Mouse (Mus musculus) ovary, postnatal 10 days (tissue): ENCODE data around the gene Sptlc2.

ENCODE experiments used
- DNase-seq: peaks from one replicate; pipeline ENCODE4 v3.0.0; 2022; ENCODE audit warnings: low spot score

Gene Sptlc2

GRCm38 (mm10) chr12:87388122-87388774 is at the start of gene Sptlc2:
Sptlc2 (minus strand) TSS chr12:87388355.
- DNase-seq: peak; percentile 99

GRCm38 (mm10) chr12:87428885-87429284 is 40.7 kb upstream of the Sptlc2 start:
- no peak for DNase-seq

- DNase-seq: no peak
These were observed 40.1 kb upstream of the Sptlc2 start for GRCm38 (mm10) chr12:87428295-87428694.

- no peak for DNase-seq
These were observed 38.3 kb upstream of the Sptlc2 start for GRCm38 (mm10) chr12:87426354-87427031.

DNA sequence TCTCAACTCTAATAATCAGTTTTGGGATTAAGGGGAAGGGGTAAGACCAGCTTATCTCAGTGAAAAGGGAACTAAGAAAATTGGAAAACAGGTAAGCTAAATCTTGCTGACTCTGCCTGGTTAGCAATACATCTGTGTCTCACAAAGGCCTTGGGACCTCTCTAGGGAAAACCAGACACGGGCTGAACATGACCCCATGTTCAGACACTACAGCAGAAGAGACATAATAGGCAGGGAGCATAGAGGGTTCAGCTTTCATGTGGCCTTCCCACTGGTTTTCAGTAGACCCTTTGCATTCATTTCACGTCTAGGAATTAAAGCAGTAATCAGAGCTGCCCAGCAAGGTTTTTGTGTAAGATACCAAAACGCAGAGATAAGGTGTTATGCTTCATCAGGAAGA is 36.4 kb upstream of the Sptlc2 start:
- no peak for DNase-seq

GRCm38 (mm10) chr12:87423700-87424099 is 35.5 kb upstream of the Sptlc2 start:
- no peak for DNase-seq

GRCm38 (mm10) chr12:87421708-87422507 is 33.8 kb upstream of the Sptlc2 start:
- no peak for DNase-seq

- no peak for DNase-seq
These were observed 31.9 kb upstream of the Sptlc2 start for GRCm38 (mm10) chr12:87419974-87420485.

- DNase-seq: no peak
These were observed 30.8 kb upstream of the Sptlc2 start for GRCm38 (mm10) chr12:87418921-87419320.

- no peak for DNase-seq
These were observed 28.5 kb upstream of the Sptlc2 start for GRCm38 (mm10) chr12:87416690-87417089.

DNA sequence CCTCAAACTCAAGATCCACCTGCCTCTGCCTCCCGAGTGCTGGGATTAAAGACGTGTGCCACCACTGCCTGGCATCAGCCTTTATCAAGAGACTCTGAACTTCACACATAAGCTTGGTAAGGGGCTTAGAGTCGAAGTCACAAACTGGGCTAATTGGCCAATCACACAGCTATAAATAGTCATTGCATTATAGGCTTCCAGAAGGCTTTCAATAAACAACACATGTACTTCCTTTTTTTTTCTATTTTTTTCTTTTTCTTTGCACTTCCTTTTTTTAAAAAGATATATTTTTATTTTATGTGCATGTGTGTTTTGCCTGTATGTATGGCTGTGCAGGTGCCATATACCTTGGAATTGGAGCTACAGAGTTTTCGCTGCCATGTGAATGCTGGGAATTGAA is 27.2 kb upstream of the Sptlc2 start:
- no peak for DNase-seq

GRCm38 (mm10) chr12:87413179-87413790 is 25.1 kb upstream of the Sptlc2 start:
- peak; percentile 53 for DNase-seq

- DNase-seq: no peak
These were observed 22.8 kb upstream of the Sptlc2 start for GRCm38 (mm10) chr12:87410999-87411398.

GRCm38 (mm10) chr12:87409123-87409522 is 21.0 kb upstream of the Sptlc2 start:
- no peak for DNase-seq

DNA sequence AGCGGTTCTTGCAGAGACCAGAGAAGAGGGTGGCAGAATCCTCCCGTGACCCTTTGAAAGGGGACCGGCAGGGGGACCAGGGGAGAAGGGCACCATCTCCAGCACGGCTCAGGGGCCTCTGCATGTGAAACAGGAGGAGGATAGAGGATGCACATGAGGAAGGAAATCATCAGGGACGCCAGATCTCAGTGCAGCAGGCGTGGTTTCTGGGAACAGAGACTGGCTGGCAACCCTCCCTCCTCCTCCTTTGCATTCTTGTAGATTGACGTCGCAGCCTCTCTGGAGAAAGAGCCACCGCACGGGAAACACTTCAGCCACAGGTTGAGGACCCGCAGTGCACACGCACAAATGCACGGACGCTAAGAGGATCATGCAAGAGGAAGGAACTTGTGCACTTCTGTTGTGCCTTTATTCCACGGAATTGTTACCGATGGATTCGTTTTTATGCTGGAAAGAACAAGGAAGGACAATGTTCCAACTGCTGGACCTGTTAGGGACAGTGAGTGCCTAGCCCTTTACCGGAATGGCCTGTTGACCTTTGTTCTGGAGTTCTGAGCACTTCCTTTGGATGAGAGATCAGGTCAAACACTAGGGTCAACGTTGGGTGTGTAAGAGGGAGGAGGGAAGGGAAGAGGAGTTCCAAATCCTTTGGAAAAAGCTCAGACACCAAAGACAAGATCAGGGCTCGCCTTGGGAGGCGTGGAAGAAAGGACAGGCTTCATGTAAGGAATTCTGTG is 19.9 kb upstream of the Sptlc2 start:
- no peak for DNase-seq

DNA sequence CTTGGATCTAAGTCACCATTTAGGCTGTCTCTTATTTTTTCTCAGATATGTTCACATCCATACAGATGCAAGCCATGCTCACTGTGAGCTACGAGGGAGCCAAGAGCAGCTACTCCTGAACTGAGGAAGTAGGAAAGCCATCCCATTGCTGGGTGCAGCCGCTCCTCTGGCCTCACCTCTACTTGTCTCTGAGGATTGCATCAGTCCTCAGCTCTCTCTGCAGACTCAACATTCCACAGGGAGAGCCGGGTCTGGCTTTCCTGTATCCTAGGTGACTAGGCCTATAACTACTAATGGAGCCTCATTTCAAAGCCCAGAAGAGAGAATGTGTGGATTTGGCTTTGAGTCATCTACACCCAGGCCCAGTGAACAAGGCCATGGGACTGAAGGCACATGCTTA is 17.6 kb upstream of the Sptlc2 start:
- no peak for DNase-seq

DNA sequence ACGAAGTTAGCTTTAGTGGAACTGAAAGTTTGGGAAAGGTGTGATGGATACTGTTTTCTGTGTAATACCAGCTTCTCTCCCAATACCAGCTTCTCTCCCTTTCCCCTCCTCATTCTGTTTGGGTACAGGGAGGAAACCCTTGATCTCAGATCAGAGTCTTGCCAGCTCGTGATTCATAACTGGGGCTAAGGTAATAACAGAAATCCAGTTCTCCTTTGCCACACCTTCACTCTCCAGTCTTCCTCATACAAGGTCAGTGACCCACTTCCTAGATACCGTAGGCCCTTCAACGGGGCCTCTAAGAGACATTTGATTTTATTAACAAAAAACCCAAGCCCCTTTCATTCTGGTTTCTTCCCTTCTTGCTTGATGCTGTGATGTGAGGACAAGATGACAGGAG is 17.0 kb upstream of the Sptlc2 start:
- DNase-seq: no peak

DNA sequence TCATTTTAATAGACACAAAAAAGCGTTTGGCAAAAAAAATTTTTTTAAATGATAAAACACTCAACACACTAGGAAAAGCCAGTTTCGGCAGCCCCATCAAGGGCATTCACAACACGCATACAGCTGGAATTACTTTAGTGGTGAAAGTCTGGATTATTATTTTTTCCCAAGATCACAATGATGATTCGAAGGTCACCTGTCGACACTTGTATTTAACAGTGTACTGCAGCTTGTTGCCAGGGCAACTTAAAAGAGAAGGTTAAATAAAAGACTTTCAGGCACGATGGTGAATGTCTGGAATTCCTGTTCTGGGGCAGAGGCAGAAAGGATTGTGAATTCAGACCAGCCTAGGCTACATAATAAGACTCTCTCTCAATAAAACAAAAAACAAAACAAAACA is 13.7 kb upstream of the Sptlc2 start:
- DNase-seq: no peak

GRCm38 (mm10) chr12:87399119-87399819 is 11.1 kb upstream of the Sptlc2 start:
- no peak for DNase-seq

GRCm38 (mm10) chr12:87397811-87398417 is 9.8 kb upstream of the Sptlc2 start:
- DNase-seq: no peak

DNA sequence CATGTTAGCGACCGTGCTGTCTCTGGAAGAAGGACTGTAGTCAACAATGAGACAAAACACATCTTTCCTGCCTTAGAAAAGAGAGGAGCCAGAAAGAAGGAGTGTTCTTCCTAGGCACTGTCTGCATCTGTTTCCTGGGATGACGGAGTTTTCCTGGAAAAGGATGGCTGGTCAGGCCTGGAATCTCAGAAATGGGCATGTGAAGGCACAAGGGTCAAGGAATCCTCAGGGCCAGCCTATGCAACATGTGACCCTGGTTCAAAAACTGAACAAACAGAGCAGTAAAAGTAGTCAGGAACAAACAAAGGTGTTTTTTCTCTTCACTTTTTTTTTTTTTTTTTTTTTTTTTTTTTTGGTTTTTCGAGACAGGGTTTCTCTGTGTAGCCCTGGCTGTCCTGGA is 9.0 kb upstream of the Sptlc2 start:
- DNase-seq: no peak
